Mouse (Mus musculus) embryo, embryonic 11.5 days (tissue): ENCODE measurements at regions not wholly inside any gene's neighbourhood (a gene's known extent, or its start where the extent isn't known, plus 50 kb on each side); places are given as distances from the start of the nearest gene placed in this dataset.
A peak's percentile ranks its signal among the peaks of the same experiment; 100 is the strongest.

Source experiments
- DNase-seq: peaks from one replicate; pipeline ENCODE4 v3.0.0-alpha.2; 2012; ENCODE audit warnings: low read depth, low spot score

- no peak for DNase-seq
These were observed 71.2 kb downstream of the Rbm11 start for GRCm38 (mm10) chr16:75663871-75664270.

GRCm38 (mm10) chr16:75667589-75667988, 74.9 kb downstream of the Rbm11 start:
- no peak for DNase-seq

GRCm38 (mm10) chr16:75672112-75672511, 79.5 kb downstream of the Rbm11 start:
- DNase-seq: no peak

- DNase-seq: peak; percentile 62
These were observed 83.2 kb downstream of the Rbm11 start for GRCm38 (mm10) chr16:75675871-75676270.

- no peak for DNase-seq
These were observed 84.5 kb downstream of the Rbm11 start for GRCm38 (mm10) chr16:75677180-75677579.
